Mouse (Mus musculus) liver, adult 2 months (tissue): ENCODE data around the gene Sgpp1. TPM values are rescaled to one million over a fixed set of nuclear protein-coding genes. Genes with fewer than 3 reads are reported as not detected.
A peak's percentile ranks its signal among the peaks of the same experiment; 100 is the strongest.

Source experiments
- DNase-seq: peaks from one replicate; pipeline ENCODE4 v3.0.0-alpha.2; 2011; ENCODE audit warnings: low read depth, low spot score; ENCODE audit errors: extremely low read depth
- H3K27ac ChIP-seq: fragments of 200-500 bp; replicated peaks from 2 replicates; pipeline ENCODE4 v1.5.1; 2012; ENCODE audit warnings: low read depth, mild to moderate bottlenecking, control low read depth, inconsistent platforms, low read length; ENCODE audit not compliant: insufficient read depth
- H3K27me3 ChIP-seq: fragments of 200-500 bp; 2 replicates; pipeline ENCODE4 v1.6.1; 2012; ENCODE audit warnings: mild to moderate bottlenecking, moderate library complexity, low read length, inconsistent platforms; ENCODE audit not compliant: control insufficient read depth, insufficient read depth
- H3K36me3 ChIP-seq: fragments of 200-500 bp; 2 replicates; pipeline ENCODE4 v1.6.1; 2012; ENCODE audit warnings: low read length, inconsistent platforms; ENCODE audit not compliant: control insufficient read depth, insufficient read depth
- H3K4me1 ChIP-seq: fragments of 200-500 bp; 2 replicates; pipeline ENCODE4 v1.6.1; 2011; ENCODE audit warnings: low read length; ENCODE audit not compliant: control insufficient read depth, insufficient read depth
- H3K4me3 ChIP-seq: fragments of 200-500 bp; 2 replicates; pipeline ENCODE4 v1.5.1; 2011; ENCODE audit warnings: low read depth, mild to moderate bottlenecking, control low read depth, low read length, moderate library complexity; ENCODE audit not compliant: insufficient read depth
- H3K79me2 ChIP-seq: fragments of 200-500 bp; 2 replicates; pipeline ENCODE4 v1.6.1; 2012; ENCODE audit warnings: inconsistent platforms, mild to moderate bottlenecking, low read length, moderate library complexity; ENCODE audit not compliant: control insufficient read depth, insufficient read depth
- H3K9ac ChIP-seq: fragments of 200-500 bp; 2 replicates; pipeline ENCODE4 v1.6.1; 2012; ENCODE audit warnings: low read depth, mild to moderate bottlenecking, control low read depth, inconsistent platforms, low read length
- CTCF ChIP-seq: fragments of 200-500 bp; IDR thresholded peaks from 2 replicates; pipeline ENCODE4 v1.5.1; 2011; ENCODE audit warnings: low read depth, low read length, control low read depth
- POLR2A ChIP-seq: fragments of 200-500 bp; IDR thresholded peaks from 2 replicates; pipeline ENCODE4 v1.6.1; 2011; ENCODE audit warnings: low read length, control low read depth; ENCODE audit not compliant: insufficient read depth; ENCODE audit errors: extremely low read depth
- WGBS: fragments of 180-500 bp; shearing (Covaris S2); methylation state at CpG from one replicate; pipeline ENCODE4 v1.1.7; 2018; 5-methylcytosine and 5-hydroxymethylcytosine counted together
- polyA plus RNA-seq: library from polyadenylated mRNA; depleted of rRNA; stranded (reverse); fragments of >200 nt; gene quantifications from 2 replicates; pipeline ENCODE4 v1.2.3, GENCODE M21; 2012; rRNA removed
- total RNA-seq: library from RNA; depleted of rRNA; stranded (reverse); fragments of >200 nt; gene quantifications from 2 replicates; pipeline ENCODE4 v1.2.3, GENCODE M21; 2014; rRNA removed

The Sgpp1 gene
- total RNA-seq (42.8 and 45.7 TPM in 2 replicates), polyA plus RNA-seq (36.1 and 42.2 TPM in 2 replicates)

DNA sequence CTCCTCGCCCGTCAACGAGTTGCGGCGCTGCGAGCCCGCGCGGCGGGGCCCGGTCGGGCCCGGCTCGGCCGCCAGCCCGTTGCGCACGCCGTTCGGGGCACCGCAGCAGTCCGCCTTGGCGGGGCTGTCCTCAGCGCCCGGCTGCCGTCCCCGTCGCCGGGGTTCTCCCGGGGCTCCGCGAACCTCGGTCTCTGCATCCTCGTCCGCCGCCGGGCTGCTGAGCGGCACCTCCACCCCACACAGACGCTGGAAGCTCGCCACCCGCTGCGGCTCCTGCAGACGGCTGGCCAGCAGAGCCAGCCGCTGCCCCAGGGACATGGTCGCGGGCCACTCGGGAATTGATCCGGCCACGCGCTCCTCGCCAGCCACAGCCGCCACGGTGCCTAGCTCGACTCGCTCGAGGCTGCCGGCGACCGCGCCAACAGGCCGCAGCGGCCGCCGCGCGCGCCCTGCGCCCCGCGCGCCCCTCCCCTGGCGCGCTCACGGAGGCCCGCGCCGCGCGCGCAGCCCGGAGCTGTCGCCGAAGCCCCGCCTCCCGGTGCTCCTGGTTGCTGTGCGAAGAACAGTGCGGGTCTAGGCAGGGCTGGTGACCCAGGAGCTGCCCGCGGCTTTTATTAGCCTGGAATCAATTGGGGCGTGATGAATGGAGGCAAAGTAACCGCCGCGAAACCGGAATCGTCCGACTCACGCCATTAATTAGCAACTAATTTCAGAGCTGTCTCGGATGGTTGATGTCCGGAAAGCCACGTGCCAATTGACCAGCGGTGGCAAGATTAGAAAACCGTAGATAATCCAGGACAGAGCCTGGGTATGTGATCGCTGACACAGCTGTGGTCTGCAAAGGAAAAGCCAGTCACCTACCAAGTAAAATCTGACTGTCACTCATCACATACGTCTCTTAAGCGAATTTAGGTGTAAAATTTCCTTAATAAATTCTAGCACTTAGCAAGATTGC, at the start of gene Sgpp1:
Gene Sgpp1 (minus strand): TSS at position 484 of the 955 bp plus-strand sequence.
- peak; percentile 72 for DNase-seq
- H3K36me3 ChIP-seq: no peaks in the 10 kb centered on the region
- peak within 1 kb of the TSS; percentile 63 for H3K4me3 ChIP-seq
- H3K9ac ChIP-seq: peak within 1 kb of the TSS; percentile 70
- 1% methylated on average over 102 of the region's 105 CpGs for WGBS
- H3K27me3 ChIP-seq: no peaks in the 10 kb centered on the region
- H3K4me1 ChIP-seq: peaks cover 9% of the 10 kb centered on the region
- H3K79me2 ChIP-seq: peaks cover 13% of the 10 kb centered on the region; the same call in 1 of the 2 replicates
- peak within 1 kb of the TSS; percentile 81 for H3K27ac ChIP-seq
- TF ChIP-seq POLR2A (peak; percentile 71; the same call in 1 of the 2 replicates), CTCF (no peak)

DNA sequence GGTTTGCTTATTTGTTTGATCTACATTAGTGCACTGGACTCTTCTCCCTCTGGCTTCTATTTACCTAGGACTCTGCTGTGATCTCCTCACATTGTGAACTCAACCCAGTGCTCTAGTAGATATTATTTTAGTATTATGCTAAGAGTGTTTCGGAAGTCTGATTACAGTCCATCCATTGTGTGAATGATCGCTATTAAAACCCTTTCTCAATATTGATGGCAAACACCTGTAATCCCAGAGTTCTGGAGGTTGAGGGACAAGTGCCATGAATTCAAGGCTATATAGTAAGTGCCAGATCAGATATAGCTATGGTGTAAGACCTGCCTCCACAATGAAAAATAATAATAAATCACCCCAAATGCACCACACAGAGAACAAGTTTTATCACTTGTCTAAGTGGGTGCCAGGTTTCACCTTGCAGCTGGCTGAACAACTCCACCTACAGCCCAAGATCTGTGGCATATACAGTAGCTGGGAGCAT, 48.8 kb upstream of the Sgpp1 start:
- no peaks in the 10 kb centered on the region for H3K36me3 ChIP-seq
- no peaks in the 10 kb centered on the region for H3K4me1 ChIP-seq
- DNase-seq: no peak
- no peaks in the 10 kb centered on the region for H3K79me2 ChIP-seq
- H3K9ac ChIP-seq: no peak overlapping the region
- no peak overlapping the region for H3K27ac ChIP-seq
- H3K4me3 ChIP-seq: no peak overlapping the region
- WGBS: 83% methylated on average over 2 of the region's 2 CpGs
- no peaks in the 10 kb centered on the region for H3K27me3 ChIP-seq
- TF ChIP-seq POLR2A: no peak
- TF ChIP-seq CTCF: no peak

DNA sequence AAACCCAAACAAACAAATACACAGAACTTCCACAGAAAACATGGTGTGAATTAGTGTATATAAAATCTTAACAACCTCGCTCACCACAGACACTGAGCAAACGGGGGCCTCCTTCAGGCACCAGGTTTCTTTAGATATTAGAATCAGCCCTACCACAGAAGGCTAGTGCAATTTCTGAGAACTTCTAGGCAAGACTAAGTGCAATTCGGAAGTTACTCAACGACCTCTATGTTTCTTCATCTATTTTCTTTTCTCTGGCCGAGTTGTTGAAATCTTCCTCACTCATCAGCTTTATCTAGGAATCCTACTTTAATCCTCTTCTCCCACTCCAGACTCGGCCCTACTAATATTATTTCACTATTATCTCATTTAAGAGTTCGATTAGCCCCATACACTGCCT, 46.5 kb upstream of the Sgpp1 start:
- Histone ChIP-seq H3K9ac (no peak overlapping the region), H3K27ac (no peak overlapping the region), H3K27me3 (no peaks in the 10 kb centered on the region), H3K4me1 (no peaks in the 10 kb centered on the region), H3K79me2 (no peaks in the 10 kb centered on the region), H3K36me3 (no peaks in the 10 kb centered on the region), H3K4me3 (no peak overlapping the region)
- 83% methylated on average over 7 of the region's 7 CpGs for WGBS
- DNase-seq: no peak
- no peak for TF ChIP-seq CTCF
- TF ChIP-seq POLR2A: no peak

DNA sequence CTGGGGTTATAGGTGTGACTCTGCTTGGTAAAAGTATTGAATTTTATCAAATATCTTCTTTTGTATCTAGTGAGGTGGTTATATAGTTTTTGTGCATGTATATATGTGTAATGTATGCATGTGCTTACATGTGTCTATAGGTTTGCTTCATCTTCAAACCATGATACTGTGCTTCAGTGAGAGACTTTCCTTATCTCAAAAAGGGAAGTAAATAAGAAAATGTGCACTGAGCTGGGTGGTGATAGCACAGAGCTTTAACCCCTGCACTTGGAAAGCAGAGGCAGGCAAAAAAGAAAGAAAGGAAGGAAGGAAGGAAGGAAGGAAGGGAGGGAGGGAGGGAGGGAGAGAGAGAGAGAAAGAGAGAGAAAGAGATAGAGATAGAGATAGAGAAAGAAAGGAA, 45.9 kb upstream of the Sgpp1 start:
- no peak overlapping the region for H3K4me3 ChIP-seq
- H3K79me2 ChIP-seq: no peaks in the 10 kb centered on the region
- TF ChIP-seq CTCF: no peak
- no peak for DNase-seq
- no peak overlapping the region for H3K27ac ChIP-seq
- H3K27me3 ChIP-seq: no peaks in the 10 kb centered on the region
- H3K9ac ChIP-seq: no peak overlapping the region
- no peaks in the 10 kb centered on the region for H3K36me3 ChIP-seq
- H3K4me1 ChIP-seq: no peaks in the 10 kb centered on the region

DNA sequence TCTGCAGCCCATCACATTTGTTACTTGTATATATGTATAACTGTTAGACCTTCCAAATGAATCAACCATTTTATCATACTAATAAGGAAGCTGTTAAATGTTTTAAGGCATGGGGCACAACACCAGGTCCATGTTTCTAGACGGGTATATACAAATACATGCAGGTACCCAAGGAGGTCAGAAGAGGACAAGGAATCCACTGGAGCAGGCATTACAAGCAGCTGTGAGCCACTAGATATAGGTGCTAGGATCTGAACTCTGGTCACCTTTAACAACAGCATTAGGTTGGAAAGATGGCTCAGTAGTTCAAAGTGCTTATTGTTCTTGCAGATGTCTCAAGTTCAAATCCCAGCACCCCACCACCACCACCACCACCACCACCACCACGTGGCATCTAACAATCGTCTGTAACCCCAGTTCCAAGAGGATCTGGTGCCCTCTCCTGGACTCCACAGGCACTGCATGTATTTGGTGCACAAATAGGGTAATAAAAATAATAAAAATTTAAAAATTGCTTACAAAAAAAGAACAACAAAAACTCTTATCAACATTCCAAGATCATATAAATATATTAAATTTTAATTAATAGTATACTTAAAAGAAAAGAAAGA, 37.0 kb upstream of the Sgpp1 start:
- DNase-seq: peak; percentile 27
- Histone ChIP-seq H3K27ac (no peak overlapping the region), H3K4me1 (no peaks in the 10 kb centered on the region), H3K79me2 (no peaks in the 10 kb centered on the region), H3K27me3 (no peaks in the 10 kb centered on the region), H3K36me3 (no peaks in the 10 kb centered on the region), H3K4me3 (no peak overlapping the region), H3K9ac (no peak overlapping the region)
- no peak for TF ChIP-seq POLR2A
- TF ChIP-seq CTCF: peak; percentile 72
- 13% methylated on average over 3 of the region's 3 CpGs for WGBS
